Mouse (Mus musculus): ENCODE measurements around the gene 1700012B09Rik. TPM values are rescaled to one million over a fixed set of nuclear protein-coding genes. Genes with fewer than 3 reads are reported as not detected.

1700012B09Rik gene
- polyA plus RNA-seq, 1 experiment from 2014 or later: 3.6 TPM

DNA sequence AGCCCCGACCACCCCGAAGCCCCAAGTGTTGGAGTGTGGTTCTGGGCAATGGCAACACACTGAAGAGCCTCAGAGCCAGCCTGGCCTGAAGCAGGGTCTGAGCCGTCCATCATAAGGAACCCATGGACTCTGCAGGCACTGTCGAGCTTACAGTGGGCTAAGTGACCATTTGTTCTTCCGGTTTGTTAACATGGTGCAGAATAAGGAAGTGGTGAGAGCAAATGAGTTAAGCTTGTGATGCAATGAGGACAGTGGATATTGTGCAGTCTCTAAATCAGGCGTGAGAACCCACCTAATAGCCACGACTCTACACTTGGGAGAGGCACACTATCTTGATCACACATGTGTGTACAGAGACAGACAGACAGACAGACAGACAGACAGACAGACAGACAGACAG, 12.2 kb downstream of the 1700012B09Rik start:
- no peak overlapping the region for H3K27ac ChIP-seq
- no peak overlapping the region for H3K9ac ChIP-seq
- no peaks in the 10 kb centered on the region for H3K4me1 ChIP-seq
- H3K4me2 ChIP-seq (replicated peaks): no peak overlapping the region
- H3K36me3 ChIP-seq: no peaks in the 10 kb centered on the region
- ATAC-seq (ENCODE audit: low FRiP score): no peak
- WGBS: 80% methylated on average over 7 of the region's 7 CpGs
- no peak overlapping the region for H3K4me3 ChIP-seq
- no peaks in the 10 kb centered on the region for H3K27me3 ChIP-seq
- no peaks in the 10 kb centered on the region for H3K9me3 ChIP-seq (replicated peaks)

GRCm38 (mm10) chr9:14754469-14754868, 16.4 kb downstream of the 1700012B09Rik start:
- Histone ChIP-seq H3K4me2 (replicated peaks) (no peak overlapping the region), H3K4me3 (no peak overlapping the region), H3K27me3 (peaks cover 30% of the 10 kb centered on the region), H3K9me3 (replicated peaks) (no peaks in the 10 kb centered on the region), H3K27ac (no peak overlapping the region), H3K9ac (no peak overlapping the region), H3K4me1 (0 out of 2 replicates have a peak, but pooled peaks cover 11% of the 10 kb centered on the region), H3K36me3 (no peaks in the 10 kb centered on the region)
- 90% methylated on average over 3 of the region's 3 CpGs for WGBS
- no peak for ATAC-seq (ENCODE audit: low FRiP score)

- ATAC-seq (ENCODE audit: low FRiP score): no peak
- peaks cover 30% of the 10 kb centered on the region for H3K27me3 ChIP-seq
- no peaks in the 10 kb centered on the region for H3K36me3 ChIP-seq
- H3K4me2 ChIP-seq (replicated peaks): no peak overlapping the region
- 0 out of 2 replicates have a peak, but pooled peaks cover 11% of the 10 kb centered on the region for H3K4me1 ChIP-seq
- no peak overlapping the region for H3K27ac ChIP-seq
- H3K9ac ChIP-seq: no peak overlapping the region
- H3K9me3 ChIP-seq (replicated peaks): no peaks in the 10 kb centered on the region
- no peak overlapping the region for H3K4me3 ChIP-seq
These were observed 16.9 kb downstream of the 1700012B09Rik start for GRCm38 (mm10) chr9:14753947-14754346.

DNA sequence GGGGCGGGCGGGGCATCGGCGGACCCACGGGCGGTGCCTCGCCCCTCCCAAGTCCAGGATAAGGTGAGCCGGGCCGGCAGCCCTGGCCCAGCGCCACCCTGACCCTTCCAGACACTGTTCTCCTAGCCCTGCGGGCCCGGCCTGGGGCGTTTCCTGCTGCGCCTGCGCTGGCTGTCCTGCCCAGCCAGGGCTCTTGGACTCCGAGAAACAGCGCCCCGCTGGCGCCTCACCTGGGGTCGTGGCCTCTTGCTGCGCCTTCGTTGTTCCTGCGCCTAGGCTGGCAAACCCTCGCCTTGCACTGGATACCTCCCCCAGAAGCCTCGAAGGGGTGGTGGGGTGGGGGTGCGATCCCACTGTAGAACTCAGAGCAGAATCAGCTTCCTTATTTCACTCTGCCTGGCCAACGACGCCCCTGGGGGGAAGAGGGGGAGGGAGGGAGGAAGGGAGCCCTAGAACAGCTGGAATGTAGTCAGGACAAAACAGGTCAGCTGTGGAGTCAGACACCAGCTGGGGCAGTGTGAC, 18.8 kb downstream of the 1700012B09Rik start, which contains the start of gene Fut4:
Gene Fut4, minus strand, starts transcription at position 393 of the 522 bp plus-strand sequence.
- ATAC-seq (ENCODE audit: low FRiP score): peak; percentile 86
- Histone ChIP-seq H3K27me3 (peaks cover 30% of the 10 kb centered on the region), H3K4me3 (peak within 1 kb of the TSS; percentile 50), H3K9me3 (replicated peaks) (no peaks in the 10 kb centered on the region), H3K4me2 (replicated peaks) (peak within 1 kb of the TSS; percentile 91), H3K36me3 (no peaks in the 10 kb centered on the region), H3K27ac (peak within 1 kb of the TSS; percentile 32; the same call in 1 of the 2 replicates), H3K4me1 (0 out of 2 replicates have a peak, but pooled peaks cover 11% of the 10 kb centered on the region), H3K9ac (peak within 1 kb of the TSS; percentile 64)
- under 1% methylated on average over 25 of the region's 28 CpGs for WGBS

- H3K9me3 ChIP-seq (replicated peaks): no peaks in the 10 kb centered on the region
- peak overlapping the region; percentile 64 for H3K9ac ChIP-seq
- under 1% methylated on average over 41 of the region's 50 CpGs for WGBS
- H3K4me1 ChIP-seq: 0 out of 2 replicates have a peak, but pooled peaks cover 11% of the 10 kb centered on the region
- H3K27ac ChIP-seq: peak overlapping the region; percentile 32; the same call in 1 of the 2 replicates
- peaks cover 30% of the 10 kb centered on the region for H3K27me3 ChIP-seq
- peak overlapping the region; percentile 91 for H3K4me2 ChIP-seq (replicated peaks)
- peak overlapping the region; percentile 50 for H3K4me3 ChIP-seq
- peak; percentile 86 for ATAC-seq (ENCODE audit: low FRiP score)
- H3K36me3 ChIP-seq: no peaks in the 10 kb centered on the region
These were observed 19.3 kb downstream of the 1700012B09Rik start for GRCm38 (mm10) chr9:14751503-14752000.

- no peak overlapping the region for H3K27ac ChIP-seq
- H3K27me3 ChIP-seq: peaks cover 30% of the 10 kb centered on the region
- peak; percentile 53 for ATAC-seq (ENCODE audit: low FRiP score)
- H3K4me2 ChIP-seq (replicated peaks): peak overlapping the region; percentile 91
- peak overlapping the region; percentile 64 for H3K9ac ChIP-seq
- WGBS: 58% methylated on average over 42 of the region's 42 CpGs
- no peaks in the 10 kb centered on the region for H3K36me3 ChIP-seq
- 0 out of 2 replicates have a peak, but pooled peaks cover 11% of the 10 kb centered on the region for H3K4me1 ChIP-seq
- H3K4me3 ChIP-seq: peak overlapping the region; percentile 50
- H3K9me3 ChIP-seq (replicated peaks): no peaks in the 10 kb centered on the region
These were observed 19.8 kb downstream of the 1700012B09Rik start for GRCm38 (mm10) chr9:14750901-14751502.

GRCm38 (mm10) chr9:14740151-14740924, 30.5 kb downstream of the 1700012B09Rik start, which contains the start of gene Piwil4:
Gene Piwil4, minus strand, starts transcription at chr9:14740733.
- Histone ChIP-seq H3K27ac (no peak within 1 kb of the TSS), H3K4me2 (replicated peaks) (no peak within 1 kb of the TSS), H3K36me3 (no peaks in the 10 kb centered on the region), H3K9ac (no peak within 1 kb of the TSS), H3K27me3 (no peaks in the 10 kb centered on the region), H3K4me3 (no peak within 1 kb of the TSS), H3K9me3 (replicated peaks) (no peaks in the 10 kb centered on the region), H3K4me1 (no peaks in the 10 kb centered on the region)
- WGBS: 87% methylated on average over 19 of the region's 19 CpGs
- ATAC-seq (ENCODE audit: low FRiP score): no peak

GRCm38 (mm10) chr9:14739498-14740150, 31.2 kb downstream of the 1700012B09Rik start:
- no peaks in the 10 kb centered on the region for H3K9me3 ChIP-seq (replicated peaks)
- H3K27me3 ChIP-seq: no peaks in the 10 kb centered on the region
- no peaks in the 10 kb centered on the region for H3K4me1 ChIP-seq
- H3K4me3 ChIP-seq: no peak overlapping the region
- no peaks in the 10 kb centered on the region for H3K36me3 ChIP-seq
- ATAC-seq (ENCODE audit: low FRiP score): no peak
- no peak overlapping the region for H3K27ac ChIP-seq
- WGBS: 88% methylated on average over 4 of the region's 4 CpGs
- no peak overlapping the region for H3K4me2 ChIP-seq (replicated peaks)
- H3K9ac ChIP-seq: no peak overlapping the region

DNA sequence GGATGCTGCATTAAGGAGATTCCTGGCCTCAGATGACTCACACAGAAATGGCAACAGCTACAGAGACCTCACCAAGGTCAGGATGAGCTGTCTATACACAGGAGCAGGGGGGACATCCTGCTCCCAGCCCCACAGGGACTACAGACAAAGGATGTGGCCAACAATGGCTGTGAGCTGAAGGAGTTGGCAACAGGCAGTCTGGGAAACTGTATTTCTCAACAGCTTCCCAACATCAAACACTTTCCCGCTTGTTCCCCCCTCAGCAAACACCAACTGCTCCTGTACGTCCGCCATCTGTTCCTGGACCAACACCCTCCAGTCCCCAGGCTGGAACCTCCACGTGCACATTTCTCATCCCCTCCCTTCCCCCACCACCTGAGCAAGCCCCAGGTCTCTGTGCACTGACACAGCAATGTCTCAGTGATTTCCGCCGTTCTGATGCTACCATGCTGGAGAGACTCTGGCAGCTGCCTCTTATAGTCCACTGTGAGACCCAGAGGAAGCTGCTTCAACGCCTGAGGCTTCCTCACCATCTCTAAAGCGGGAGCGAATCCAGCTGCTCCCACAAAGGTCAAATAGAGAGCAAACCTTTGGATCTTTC, 39.8 kb downstream of the 1700012B09Rik start:
- no peaks in the 10 kb centered on the region for H3K9me3 ChIP-seq (replicated peaks)
- H3K9ac ChIP-seq: no peak overlapping the region
- no peak overlapping the region for H3K4me3 ChIP-seq
- H3K4me1 ChIP-seq: no peaks in the 10 kb centered on the region; the same call in 1 of the 2 replicates
- peaks cover 12% of the 10 kb centered on the region for H3K27me3 ChIP-seq
- H3K4me2 ChIP-seq (replicated peaks): no peak overlapping the region
- peak; percentile 56 for ATAC-seq (ENCODE audit: low FRiP score)
- no peak overlapping the region for H3K27ac ChIP-seq
- H3K36me3 ChIP-seq: no peaks in the 10 kb centered on the region
- 45% methylated on average over 9 of the region's 9 CpGs for WGBS

GRCm38 (mm10) chr9:14728365-14728764, 42.5 kb downstream of the 1700012B09Rik start:
- WGBS: 88% methylated on average over 4 of the region's 4 CpGs
- no peak overlapping the region for H3K27ac ChIP-seq
- H3K4me2 ChIP-seq (replicated peaks): no peak overlapping the region
- H3K27me3 ChIP-seq: peaks cover 31% of the 10 kb centered on the region
- no peaks in the 10 kb centered on the region for H3K36me3 ChIP-seq
- no peak for ATAC-seq (ENCODE audit: low FRiP score)
- H3K4me3 ChIP-seq: no peak overlapping the region
- H3K9ac ChIP-seq: no peak overlapping the region
- H3K9me3 ChIP-seq (replicated peaks): no peaks in the 10 kb centered on the region
- no peaks in the 10 kb centered on the region; the same call in 1 of the 2 replicates for H3K4me1 ChIP-seq

DNA sequence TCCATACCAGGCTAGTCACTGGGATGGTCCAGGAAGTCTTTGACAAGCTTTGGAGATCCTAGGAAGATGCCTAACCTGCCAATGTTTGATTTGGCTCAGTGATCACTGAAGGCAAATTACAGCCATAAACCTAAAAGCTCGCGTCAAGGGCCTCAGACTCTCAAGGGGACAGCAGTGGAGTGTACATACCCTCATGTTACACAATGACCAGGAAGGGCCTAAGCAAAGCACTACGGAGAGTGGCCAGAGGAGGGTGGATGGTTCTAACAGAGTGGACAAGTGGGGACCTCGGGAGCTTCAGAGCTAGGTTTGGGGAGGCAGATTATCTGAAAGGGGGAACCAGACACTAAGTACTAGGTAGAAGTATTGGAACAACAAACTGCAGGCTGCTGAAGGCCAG, 44.2 kb downstream of the 1700012B09Rik start:
- WGBS: 88% methylated on average over 4 of the region's 4 CpGs
- Histone ChIP-seq H3K9me3 (replicated peaks) (no peaks in the 10 kb centered on the region), H3K4me3 (no peak overlapping the region), H3K36me3 (no peaks in the 10 kb centered on the region), H3K9ac (no peak overlapping the region), H3K27ac (no peak overlapping the region), H3K27me3 (peaks cover 34% of the 10 kb centered on the region), H3K4me2 (replicated peaks) (no peak overlapping the region), H3K4me1 (no peaks in the 10 kb centered on the region; the same call in 1 of the 2 replicates)
- ATAC-seq (ENCODE audit: low FRiP score): no peak
